Mouse (Mus musculus): ENCODE results near the gene Sh3bp5l. TPM values are rescaled to one million over a fixed set of nuclear protein-coding genes. Genes with fewer than 3 reads are reported as not detected.
"Not testable (repeated sequence)": the region's sequence is repeated elsewhere in the genome, so short reads cannot be mapped to it uniquely, and the experiment has no call there.

Gene Sh3bp5l
- polyA plus RNA-seq, 2 experiments, result 24.4 to 25.6 TPM

GRCm38 (mm10) chr11:58357844-58358534, 27.5 kb downstream of the Sh3bp5l start:
- H3K4me1 ChIP-seq (ENCODE audit: control insufficient read depth, insufficient read depth, low read length), result no peaks in the 10 kb centered on the region
- WGBS, result 84% methylated on average over 6 of the region's 6 CpGs
- no peak overlapping the region for H3K4me2 ChIP-seq (replicated peaks; ENCODE audit: low read depth, low read length, severe bottlenecking)

GRCm38 (mm10) chr11:58362562-58362961, 32.0 kb downstream of the Sh3bp5l start:
- DNase-seq (ENCODE audit: low spot score); H3K4me1 ChIP-seq (ENCODE audit: control insufficient read depth, insufficient read depth, low read length); H3K4me3 ChIP-seq (replicated peaks; ENCODE audit: low read length); H3K36me3 ChIP-seq (ENCODE audit: control insufficient read depth, insufficient read depth, low read length); ATAC-seq (ENCODE audit: low FRiP score, low read depth); H3K4me2 ChIP-seq (replicated peaks; ENCODE audit: low read depth, low read length, severe bottlenecking); H3K27me3 ChIP-seq (ENCODE audit: control insufficient read depth, insufficient read depth, low read length); H3K9me3 ChIP-seq (ENCODE audit: control insufficient read depth, low read length); H3K27ac ChIP-seq (replicated peaks; ENCODE audit: low read depth, low read length); H3K9ac ChIP-seq (ENCODE audit: low read depth, low read length, severe bottlenecking): not testable (repeated sequence)
- WGBS, result no CpG with 5 or more reads among the region's 6 CpGs

More at GRCm38 (mm10) chr11:58357844-58358534, 27.5 kb downstream of the Sh3bp5l start:
- H3K36me3 ChIP-seq (ENCODE audit: control insufficient read depth, insufficient read depth, low read length), result no peaks in the 10 kb centered on the region
- H3K9me3 ChIP-seq (ENCODE audit: control insufficient read depth, low read length), result no peaks in the 10 kb centered on the region
- DNase-seq (ENCODE audit: low spot score), result no peak
- H3K9ac ChIP-seq (ENCODE audit: low read depth, low read length, severe bottlenecking), result no peak overlapping the region
- no peak overlapping the region for H3K27ac ChIP-seq (replicated peaks; ENCODE audit: low read depth, low read length)
- no peak for ATAC-seq (ENCODE audit: low FRiP score, low read depth)
- no peak overlapping the region for H3K4me3 ChIP-seq (replicated peaks; ENCODE audit: low read length)
- TF ChIP-seq POLR2A (IDR thresholded peaks at IDR 0.05; ENCODE audit: borderline replicate concordance, extremely low read depth, insufficient read depth, insufficient read length), result no peak
- no peaks in the 10 kb centered on the region for H3K27me3 ChIP-seq (ENCODE audit: control insufficient read depth, insufficient read depth, low read length)

- ATAC-seq (ENCODE audit: low FRiP score, low read depth), result no peak
- no peaks in the 10 kb centered on the region for H3K9me3 ChIP-seq (ENCODE audit: control insufficient read depth, low read length)
- H3K27ac ChIP-seq (replicated peaks; ENCODE audit: low read depth, low read length), result no peak overlapping the region
- H3K27me3 ChIP-seq (ENCODE audit: control insufficient read depth, insufficient read depth, low read length), result no peaks in the 10 kb centered on the region
- 63% methylated on average over 3 of the region's 3 CpGs for WGBS
- no peak overlapping the region for H3K4me2 ChIP-seq (replicated peaks; ENCODE audit: low read depth, low read length, severe bottlenecking)
- no peak for TF ChIP-seq POLR2A (IDR thresholded peaks at IDR 0.05; ENCODE audit: borderline replicate concordance, extremely low read depth, insufficient read depth, insufficient read length)
- no peak overlapping the region for H3K4me3 ChIP-seq (replicated peaks; ENCODE audit: low read length)
- H3K9ac ChIP-seq (ENCODE audit: low read depth, low read length, severe bottlenecking), result no peak overlapping the region
- DNase-seq (ENCODE audit: low spot score), result no peak
- H3K4me1 ChIP-seq (ENCODE audit: control insufficient read depth, insufficient read depth, low read length), result no peaks in the 10 kb centered on the region
- no peaks in the 10 kb centered on the region for H3K36me3 ChIP-seq (ENCODE audit: control insufficient read depth, insufficient read depth, low read length)
Observed at GRCm38 (mm10) chr11:58364454-58364853, 33.9 kb downstream of the Sh3bp5l start.

GRCm38 (mm10) chr11:58366191-58366590, 35.7 kb downstream of the Sh3bp5l start:
- not testable (repeated sequence) for H3K9ac ChIP-seq (ENCODE audit: low read depth, low read length, severe bottlenecking); H3K27ac ChIP-seq (replicated peaks; ENCODE audit: low read depth, low read length); DNase-seq (ENCODE audit: low spot score); H3K4me1 ChIP-seq (ENCODE audit: control insufficient read depth, insufficient read depth, low read length); H3K9me3 ChIP-seq (ENCODE audit: control insufficient read depth, low read length); ATAC-seq (ENCODE audit: low FRiP score, low read depth); H3K36me3 ChIP-seq (ENCODE audit: control insufficient read depth, insufficient read depth, low read length); H3K27me3 ChIP-seq (ENCODE audit: control insufficient read depth, insufficient read depth, low read length); H3K4me2 ChIP-seq (replicated peaks; ENCODE audit: low read depth, low read length, severe bottlenecking); H3K4me3 ChIP-seq (replicated peaks; ENCODE audit: low read length)
- no CpG with 5 or more reads among the region's 6 CpGs for WGBS

- Histone ChIP-seq H3K27ac (replicated peaks; ENCODE audit: low read depth, low read length) (no peak overlapping the region), H3K27me3 (ENCODE audit: control insufficient read depth, insufficient read depth, low read length) (no peaks in the 10 kb centered on the region), H3K9ac (ENCODE audit: low read depth, low read length, severe bottlenecking) (no peak overlapping the region), H3K36me3 (ENCODE audit: control insufficient read depth, insufficient read depth, low read length) (no peaks in the 10 kb centered on the region), H3K9me3 (ENCODE audit: control insufficient read depth, low read length) (no peaks in the 10 kb centered on the region), H3K4me3 (replicated peaks; ENCODE audit: low read length) (no peak overlapping the region), H3K4me2 (replicated peaks; ENCODE audit: low read depth, low read length, severe bottlenecking) (no peak overlapping the region), H3K4me1 (ENCODE audit: control insufficient read depth, insufficient read depth, low read length) (no peaks in the 10 kb centered on the region)
- no peak for TF ChIP-seq POLR2A (IDR thresholded peaks at IDR 0.05; ENCODE audit: borderline replicate concordance, extremely low read depth, insufficient read depth, insufficient read length)
- WGBS, result 77% methylated on average over 2 of the region's 2 CpGs
- DNase-seq (ENCODE audit: low spot score) (no peak), ATAC-seq (ENCODE audit: low FRiP score, low read depth) (no peak)
Observed at GRCm38 (mm10) chr11:58377273-58377672, 46.7 kb downstream of the Sh3bp5l start.

GRCm38 (mm10) chr11:58377686-58378085, 47.2 kb downstream of the Sh3bp5l start:
- no peak for TF ChIP-seq POLR2A (IDR thresholded peaks at IDR 0.05; ENCODE audit: borderline replicate concordance, extremely low read depth, insufficient read depth, insufficient read length)
- WGBS, result 74% methylated on average over 1 of the region's 1 CpGs
- no peak overlapping the region for H3K4me3 ChIP-seq (replicated peaks; ENCODE audit: low read length)
- no peaks in the 10 kb centered on the region for H3K27me3 ChIP-seq (ENCODE audit: control insufficient read depth, insufficient read depth, low read length)
- H3K4me2 ChIP-seq (replicated peaks; ENCODE audit: low read depth, low read length, severe bottlenecking), result no peak overlapping the region
- DNase-seq (ENCODE audit: low spot score), result no peak
- ATAC-seq (ENCODE audit: low FRiP score, low read depth), result no peak
- H3K9me3 ChIP-seq (ENCODE audit: control insufficient read depth, low read length), result no peaks in the 10 kb centered on the region
- H3K27ac ChIP-seq (replicated peaks; ENCODE audit: low read depth, low read length), result no peak overlapping the region
- H3K9ac ChIP-seq (ENCODE audit: low read depth, low read length, severe bottlenecking), result no peak overlapping the region
- no peaks in the 10 kb centered on the region for H3K4me1 ChIP-seq (ENCODE audit: control insufficient read depth, insufficient read depth, low read length)
- no peaks in the 10 kb centered on the region for H3K36me3 ChIP-seq (ENCODE audit: control insufficient read depth, insufficient read depth, low read length)
